Mouse (Mus musculus) activated CD4-positive, CD25-positive, alpha-beta regulatory T cell (primary cell): ENCODE data around the gene 4933427I04Rik. TPM values are rescaled to one million over a fixed set of nuclear protein-coding genes. Genes with fewer than 3 reads are reported as not detected.

ENCODE experiments used
- polyA plus RNA-seq, 2 experiments: library from polyadenylated mRNA; unstranded; fragments of 100-300 nt; shearing (Covaris generic); gene quantifications; one replicate each; pipeline ENCODE4 v1.2.1; 2017

4933427I04Rik gene
- not detected for polyA plus RNA-seq

DNA sequence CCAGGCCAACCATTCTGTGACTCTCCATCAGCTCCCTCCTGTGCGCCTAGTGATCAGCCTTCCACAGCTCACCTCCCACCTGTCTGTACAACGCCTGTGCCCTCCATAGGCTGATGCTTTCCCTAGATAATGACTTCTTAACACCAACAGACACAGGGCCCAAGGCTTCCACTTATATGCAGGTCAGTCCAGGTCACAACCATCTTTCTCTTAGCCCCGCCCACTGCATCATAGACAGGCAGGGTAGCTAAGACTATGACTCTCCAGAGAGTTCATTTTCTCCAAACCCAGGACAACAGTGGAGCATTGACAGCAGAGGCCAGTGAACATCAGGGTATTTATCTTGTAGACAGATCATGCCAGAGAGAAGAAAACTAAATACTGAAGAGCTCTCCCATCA is at the start of gene 4933427I04Rik:
Gene 4933427I04Rik (plus strand): TSS at position 301 of the 400 bp plus-strand sequence.

DNA sequence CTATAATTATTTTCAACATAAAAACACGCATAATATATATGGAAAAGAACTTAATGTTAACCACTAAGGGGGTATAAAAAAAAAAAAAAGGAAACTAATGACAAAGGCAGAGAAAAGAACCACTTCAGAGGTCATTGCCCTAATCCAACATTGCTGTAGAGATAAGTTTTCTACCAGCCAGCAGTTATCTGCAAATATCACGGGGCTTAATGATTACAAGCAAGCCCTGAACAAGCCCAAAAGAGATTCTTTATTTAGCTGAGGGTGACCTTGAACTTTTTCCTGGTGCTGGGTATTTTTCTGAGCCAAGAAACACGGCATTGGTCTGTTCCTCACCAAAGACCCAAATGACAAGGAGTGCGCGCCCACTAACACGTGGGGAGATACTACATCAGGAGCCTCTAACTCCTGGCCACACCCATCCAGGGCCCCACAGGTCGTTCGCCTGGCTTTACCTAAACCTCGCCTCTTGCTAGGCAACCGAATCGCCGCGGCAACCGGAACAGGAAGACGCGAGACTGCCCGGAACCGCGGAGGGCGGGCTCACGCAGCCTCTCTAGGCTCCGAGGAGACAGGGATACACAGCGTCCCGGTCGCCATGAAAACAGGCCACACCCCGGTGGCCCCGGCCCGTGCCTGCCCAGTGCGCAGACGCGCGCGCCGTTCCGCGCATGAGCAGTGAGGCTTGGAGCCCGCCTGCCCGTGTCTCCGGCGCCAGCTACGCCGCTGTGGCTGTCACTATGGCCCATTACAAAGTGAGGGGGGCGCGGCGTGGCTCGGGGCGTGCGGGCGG is 45.0 kb downstream of the 4933427I04Rik start, which contains the start of gene Mycbp:
Gene Mycbp (plus strand): TSS at position 500 of the 793 bp plus-strand sequence.

Other genes with a start within 250 kb of the 4933427I04Rik start
- gene Macf1, start 175.3 kb upstream of the 4933427I04Rik start, polyA plus RNA-seq = 100 to 1,000 TPM in 1 of 2 experiments, 10 to 100 TPM in 1; 99.7 to 102 TPM
- 100 to 1,000 TPM; 137 to 152 TPM for gene Ndufs5, start 141.5 kb upstream of the 4933427I04Rik start, polyA plus RNA-seq
- gene Akirin1, start 109.3 kb upstream of the 4933427I04Rik start, polyA plus RNA-seq = 100 to 1,000 TPM in 1 of 2 experiments, 10 to 100 TPM in 1; 98.6 to 101 TPM
- under 1 TPM; 0.19 to 0.33 TPM for gene Rhbdl2, start 71.8 kb upstream of the 4933427I04Rik start, polyA plus RNA-seq
- 10 to 100 TPM; 12.1 to 14.7 TPM for gene Mycbp, start 45.2 kb downstream of the 4933427I04Rik start, polyA plus RNA-seq
- gene Rragc, start 57.8 kb downstream of the 4933427I04Rik start, polyA plus RNA-seq = 10 to 100 TPM; 81.8 to 83.9 TPM
- not detected for gene 4930535I16Rik, start 58.3 kb downstream of the 4933427I04Rik start, polyA plus RNA-seq